Mouse (Mus musculus): ENCODE measurements at regions not wholly inside any gene's neighbourhood (a gene's known extent, or its start where the extent isn't known, plus 50 kb on each side); places are given as distances from the start of the nearest gene placed in this dataset.
A peak's percentile ranks its signal among the peaks of the same experiment; 100 is the strongest.
"Not testable (repeated sequence)": the region's sequence is repeated elsewhere in the genome, so short reads cannot be mapped to it uniquely, and the experiment has no call there.

- Histone ChIP-seq H3K4me2 (no peak overlapping the region), H3K9ac (no peak overlapping the region), H3K27ac (ENCODE audit: low read depth) (no peak overlapping the region), H3K4me3 (ENCODE audit: low read depth, low read length) (no peak overlapping the region), H3K36me3 (ENCODE audit: insufficient read depth) (no peaks in the 10 kb centered on the region), H3K27me3 (ENCODE audit: insufficient read depth, low read length) (no peaks in the 10 kb centered on the region), H3K9me3 (ENCODE audit: low read depth, low read length) (no peaks in the 10 kb centered on the region), H3K4me1 (ENCODE audit: insufficient read depth) (no peaks in the 10 kb centered on the region)
- ATAC-seq (ENCODE audit: insufficient read depth) (no peak), DNase-seq (no peak)
- TF ChIP-seq CTCF (IDR thresholded peaks at IDR 0.05; ENCODE audit: low read depth): no peak
- 76% methylated on average over 2 of the region's 2 CpGs for WGBS
Measured at GRCm38 (mm10) chr2:84065749-84066148, 75.4 kb downstream of the Gm13691 start.

DNA sequence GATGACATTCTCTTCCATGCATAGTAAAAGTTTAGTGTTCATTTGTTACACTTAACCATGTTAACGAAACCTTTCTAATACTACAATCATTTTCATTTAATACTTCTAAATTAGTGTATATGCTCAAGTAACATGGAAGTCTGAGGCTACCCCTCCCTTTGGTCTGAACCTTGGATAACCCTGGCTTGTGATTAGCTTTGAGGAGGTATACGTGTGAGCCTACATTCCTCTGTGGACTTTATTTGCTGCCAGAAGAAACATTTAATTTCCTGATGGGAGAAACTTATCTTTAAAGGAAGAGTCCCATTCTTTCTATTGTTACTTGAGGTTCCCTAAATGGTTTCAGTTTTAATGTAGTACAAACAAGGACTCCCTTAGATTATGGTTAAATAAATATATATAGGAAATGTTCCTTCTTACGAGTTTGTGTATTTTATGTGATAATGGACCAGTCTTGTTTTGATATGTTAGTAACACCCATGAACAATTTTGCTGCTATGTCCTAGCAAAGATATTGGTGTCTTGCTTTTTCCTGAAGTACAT, 75.9 kb downstream of the Gm13691 start:
- Histone ChIP-seq H3K36me3 (ENCODE audit: insufficient read depth) (no peaks in the 10 kb centered on the region), H3K27ac (ENCODE audit: low read depth) (no peak overlapping the region), H3K4me2 (no peak overlapping the region), H3K9ac (no peak overlapping the region), H3K27me3 (ENCODE audit: insufficient read depth, low read length) (no peaks in the 10 kb centered on the region), H3K4me3 (ENCODE audit: low read depth, low read length) (no peak overlapping the region), H3K9me3 (ENCODE audit: low read depth, low read length) (no peaks in the 10 kb centered on the region), H3K4me1 (ENCODE audit: insufficient read depth) (no peaks in the 10 kb centered on the region)
- no peak for DNase-seq
- no peak for ATAC-seq (ENCODE audit: insufficient read depth)
- no peak for TF ChIP-seq CTCF (IDR thresholded peaks at IDR 0.05; ENCODE audit: low read depth)
- WGBS: 54% methylated on average over 3 of the region's 3 CpGs

- ATAC-seq (ENCODE audit: insufficient read depth) (no peak), DNase-seq (no peak)
- H3K9ac ChIP-seq: no peak overlapping the region
- no peak overlapping the region for H3K4me2 ChIP-seq
- WGBS: 69% methylated on average over 6 of the region's 6 CpGs
- no peak for TF ChIP-seq CTCF (IDR thresholded peaks at IDR 0.05; ENCODE audit: low read depth)
- H3K4me1 ChIP-seq (ENCODE audit: insufficient read depth): no peaks in the 10 kb centered on the region
- no peak overlapping the region for H3K4me3 ChIP-seq (ENCODE audit: low read depth, low read length)
- H3K9me3 ChIP-seq (ENCODE audit: low read depth, low read length): no peaks in the 10 kb centered on the region
- no peak overlapping the region for H3K27ac ChIP-seq (ENCODE audit: low read depth)
- H3K27me3 ChIP-seq (ENCODE audit: insufficient read depth, low read length): no peaks in the 10 kb centered on the region
- H3K36me3 ChIP-seq (ENCODE audit: insufficient read depth): no peaks in the 10 kb centered on the region
Measured at GRCm38 (mm10) chr2:84066785-84067526, 76.6 kb downstream of the Gm13691 start.

GRCm38 (mm10) chr2:84068617-84069016, 78.3 kb downstream of the Gm13691 start:
- Histone ChIP-seq H3K4me1 (ENCODE audit: insufficient read depth) (no peaks in the 10 kb centered on the region), H3K27me3 (ENCODE audit: insufficient read depth, low read length) (no peaks in the 10 kb centered on the region), H3K9me3 (ENCODE audit: low read depth, low read length) (no peaks in the 10 kb centered on the region), H3K9ac (no peak overlapping the region), H3K36me3 (ENCODE audit: insufficient read depth) (no peaks in the 10 kb centered on the region), H3K4me3 (ENCODE audit: low read depth, low read length) (no peak overlapping the region), H3K4me2 (no peak overlapping the region), H3K27ac (ENCODE audit: low read depth) (no peak overlapping the region)
- DNase-seq (peak; percentile 62), ATAC-seq (ENCODE audit: insufficient read depth) (no peak)
- TF ChIP-seq CTCF (IDR thresholded peaks at IDR 0.05; ENCODE audit: low read depth): no peak
- WGBS: 46% methylated on average over 4 of the region's 4 CpGs

DNA sequence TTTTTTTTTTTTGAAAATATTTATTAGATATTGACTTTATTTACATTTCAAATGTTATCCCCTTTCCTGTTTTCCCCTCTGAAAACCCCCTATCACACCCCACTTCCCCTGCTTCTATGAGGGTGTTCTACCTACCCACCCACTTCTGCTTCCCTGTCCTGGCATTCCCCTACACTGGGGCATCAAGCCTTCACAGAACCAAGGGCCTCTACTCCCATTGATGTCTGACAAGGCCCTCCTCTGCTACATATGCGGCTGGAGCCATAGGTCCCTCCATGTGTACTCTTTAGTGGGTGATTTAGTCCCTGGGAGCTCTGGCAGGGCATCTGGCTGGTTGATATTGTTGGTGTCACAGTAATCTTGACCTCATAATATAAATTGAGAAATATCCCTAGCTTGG, 79.1 kb downstream of the Gm13691 start:
- 56% methylated on average over 1 of the region's 1 CpGs for WGBS
- not testable (repeated sequence) for H3K36me3 ChIP-seq (ENCODE audit: insufficient read depth); H3K27me3 ChIP-seq (ENCODE audit: insufficient read depth, low read length); H3K9ac ChIP-seq; DNase-seq; H3K4me1 ChIP-seq (ENCODE audit: insufficient read depth); H3K9me3 ChIP-seq (ENCODE audit: low read depth, low read length); H3K4me2 ChIP-seq; H3K27ac ChIP-seq (ENCODE audit: low read depth); H3K4me3 ChIP-seq (ENCODE audit: low read depth, low read length); ATAC-seq (ENCODE audit: insufficient read depth)

DNA sequence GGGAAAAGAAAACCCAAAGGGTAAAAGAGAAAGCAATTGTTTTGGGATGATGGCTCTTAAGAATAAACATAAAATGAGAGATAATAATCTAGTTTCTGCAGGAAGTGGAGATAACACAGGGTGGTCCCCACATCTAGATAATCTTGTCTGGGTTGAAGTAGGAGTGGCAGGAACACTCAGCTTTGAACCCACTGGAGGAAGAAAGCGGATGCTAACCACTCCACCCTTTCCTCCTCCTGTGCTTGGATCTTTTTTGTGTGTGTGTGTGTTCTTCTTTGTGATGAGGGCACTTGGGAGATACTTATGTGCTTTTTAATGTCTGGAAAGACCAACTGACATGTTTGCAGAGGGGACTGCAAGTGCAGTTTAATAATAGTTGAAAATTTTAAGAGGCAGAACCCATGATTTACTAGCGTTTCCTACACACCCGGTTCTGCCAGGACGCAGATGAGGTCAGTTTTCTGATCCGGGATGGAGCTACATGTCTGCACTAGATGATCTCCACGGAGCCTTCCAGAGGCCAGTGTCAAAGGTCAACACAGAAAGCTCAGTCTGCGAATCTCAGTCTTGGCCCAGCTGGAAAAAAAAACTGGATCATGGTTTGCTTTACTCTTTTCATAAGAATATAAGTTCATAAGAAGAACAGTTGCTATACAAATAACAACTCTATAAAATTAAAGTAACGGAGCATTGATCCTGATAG, 82.7 kb downstream of the Gm13691 start:
- 44% methylated on average over 8 of the region's 8 CpGs for WGBS
- TF ChIP-seq CTCF (IDR thresholded peaks at IDR 0.05; ENCODE audit: low read depth): no peak
- no peak for ATAC-seq (ENCODE audit: insufficient read depth)

GRCm38 (mm10) chr2:84075944-84076343, 85.6 kb downstream of the Gm13691 start:
- Histone ChIP-seq H3K4me1 (ENCODE audit: insufficient read depth) (no peaks in the 10 kb centered on the region), H3K4me3 (ENCODE audit: low read depth, low read length) (no peak overlapping the region), H3K4me2 (no peak overlapping the region), H3K27me3 (ENCODE audit: insufficient read depth, low read length) (no peaks in the 10 kb centered on the region), H3K36me3 (ENCODE audit: insufficient read depth) (no peaks in the 10 kb centered on the region), H3K27ac (ENCODE audit: low read depth) (no peak overlapping the region), H3K9ac (no peak overlapping the region), H3K9me3 (ENCODE audit: low read depth, low read length) (no peaks in the 10 kb centered on the region)
- DNase-seq: no peak
- no peak for TF ChIP-seq CTCF (IDR thresholded peaks at IDR 0.05; ENCODE audit: low read depth)
- no peak for ATAC-seq (ENCODE audit: insufficient read depth)
- 84% methylated on average over 3 of the region's 3 CpGs for WGBS

More for the DNA sequence above, 82.7 kb downstream of the Gm13691 start:
- H3K27me3 ChIP-seq (ENCODE audit: insufficient read depth, low read length): no peaks in the 10 kb centered on the region
- H3K4me3 ChIP-seq (ENCODE audit: low read depth, low read length): no peak overlapping the region
- no peaks in the 10 kb centered on the region for H3K9me3 ChIP-seq (ENCODE audit: low read depth, low read length)
- H3K27ac ChIP-seq (ENCODE audit: low read depth): 0 out of 2 replicates have a peak overlapping the region, but pooled peaks have one; percentile 38
- H3K9ac ChIP-seq: no peak overlapping the region
- DNase-seq: no peak
- no peaks in the 10 kb centered on the region for H3K36me3 ChIP-seq (ENCODE audit: insufficient read depth)
- no peak overlapping the region for H3K4me2 ChIP-seq
- no peaks in the 10 kb centered on the region for H3K4me1 ChIP-seq (ENCODE audit: insufficient read depth)

Data from lung, embryonic 14.5 days (tissue).